In the genomic region with DNA sequence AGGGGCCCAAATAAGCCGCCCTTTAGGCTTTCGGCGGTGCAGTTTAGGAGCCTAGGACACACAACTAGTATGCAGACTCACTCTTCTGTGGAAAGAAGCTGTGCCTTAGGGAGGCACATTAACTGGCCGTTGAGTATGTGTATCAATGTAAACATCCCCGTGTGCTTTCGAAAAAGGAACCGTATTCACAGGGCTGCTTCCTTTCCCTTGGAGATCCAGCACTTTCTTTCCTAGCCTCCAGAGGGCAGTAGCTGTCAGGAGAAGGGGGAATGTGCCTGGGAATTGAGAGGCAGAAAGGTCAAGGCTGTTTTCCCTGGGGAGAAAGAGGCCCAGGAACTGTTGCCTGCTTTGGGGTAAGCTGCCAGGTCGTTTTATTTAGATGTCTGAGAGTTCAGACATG, we compare ENCODE assay signal across 8 mouse cellular contexts. TPM values are rescaled to one million over a fixed set of nuclear protein-coding genes. Genes with fewer than 3 reads are reported as not detected.
DNase-seq lines count a peak whose midpoint lies in the region; ATAC-seq and TF ChIP-seq lines count a peak whose summit lies in the region.

No protein-coding gene starts in this region.

- H3K36me3 ChIP-seq in embryonic facial prominence, embryonic 10.5 days (replicated peaks), result peaks cover 12% of the 10 kb centered on the region
- H3K36me3 ChIP-seq in heart, embryonic 13.5 days, result peaks cover 7% of the 10 kb centered on the region; the same call in 1 of the 2 replicates
- H3K36me3 ChIP-seq in kidney, postnatal 0 days (ENCODE audit: insufficient read depth, low read length), result no peaks in the 10 kb centered on the region
- no peaks in the 10 kb centered on the region for H3K36me3 ChIP-seq in liver, embryonic 16.5 days (ENCODE audit: control insufficient read depth, insufficient read depth)
- no peaks in the 10 kb centered on the region for H3K36me3 ChIP-seq in neural tube, embryonic 14.5 days (ENCODE audit: control insufficient read depth, insufficient read depth, low read length)

- peak overlapping the region; percentile 59; the same call in 1 of the 2 replicates for H3K27ac ChIP-seq in embryonic facial prominence, embryonic 10.5 days (replicated peaks)
- H3K27ac ChIP-seq in heart, embryonic 13.5 days (replicated peaks), result peak overlapping the region; percentile 85
- peak overlapping the region; percentile 56; the same call in 1 of the 2 replicates for H3K27ac ChIP-seq in kidney, postnatal 0 days
- no peak overlapping the region for H3K27ac ChIP-seq in liver, embryonic 16.5 days (ENCODE audit: low read length)
- peak overlapping the region; percentile 90 for H3K27ac ChIP-seq in neural tube, embryonic 14.5 days (ENCODE audit: low read depth, low read length)

- TF ChIP-seq CTCF in kidney, postnatal 0 days (IDR thresholded peaks at IDR 0.05; ENCODE audit: low read depth), result peak; percentile 94

- peak overlapping the region; percentile 77 for H3K9ac ChIP-seq in heart, embryonic 13.5 days
- no peak overlapping the region for H3K9ac ChIP-seq in kidney, postnatal 0 days (ENCODE audit: low read depth, low read length)
- H3K9ac ChIP-seq in liver, embryonic 16.5 days (ENCODE audit: low read depth, low read length), result peak overlapping the region; percentile 23; the same call in 1 of the 2 replicates
- peak overlapping the region; percentile 61 for H3K9ac ChIP-seq in neural tube, embryonic 14.5 days (replicated peaks; ENCODE audit: low read depth, low read length)

- DNase-seq in ES-CJ7 (ENCODE audit: low read depth, low spot score), result peak; percentile 85
- DNase-seq in adrenal gland, postnatal 10 days, result peak; percentile 86
- peak; percentile 61 for DNase-seq in embryonic facial prominence, embryonic 10.5 days (ENCODE audit: low spot score)
- DNase-seq in kidney, postnatal 0 days (ENCODE audit: low spot score), result peak; percentile 92
- DNase-seq in thymus, postnatal 4 days, result no peak

- H3K4me1 ChIP-seq in embryonic facial prominence, embryonic 10.5 days, result peaks cover 60% of the 10 kb centered on the region
- peaks cover 90% of the 10 kb centered on the region for H3K4me1 ChIP-seq in heart, embryonic 13.5 days
- peaks cover 37% of the 10 kb centered on the region for H3K4me1 ChIP-seq in kidney, postnatal 0 days (replicated peaks; ENCODE audit: insufficient read depth, low read length)
- peaks cover 56% of the 10 kb centered on the region for H3K4me1 ChIP-seq in liver, embryonic 16.5 days (ENCODE audit: control insufficient read depth, low read depth, low read length)
- peaks cover 52% of the 10 kb centered on the region for H3K4me1 ChIP-seq in neural tube, embryonic 14.5 days (ENCODE audit: control insufficient read depth, insufficient read depth, low read length)

- H3K4me3 ChIP-seq in embryonic facial prominence, embryonic 10.5 days, result peak overlapping the region; percentile 55
- H3K4me3 ChIP-seq in heart, embryonic 13.5 days, result peak overlapping the region; percentile 50
- H3K4me3 ChIP-seq in kidney, postnatal 0 days (replicated peaks; ENCODE audit: low read depth, low read length), result peak overlapping the region; percentile 26; the same call in 1 of the 2 replicates
- 0 out of 2 replicates have a peak overlapping the region, but pooled peaks have one; percentile 20 for H3K4me3 ChIP-seq in liver, embryonic 16.5 days (ENCODE audit: low read depth, low read length)
- peak overlapping the region; percentile 40 for H3K4me3 ChIP-seq in neural tube, embryonic 14.5 days (ENCODE audit: low read depth, low read length)

- 8% methylated on average over 8 of the region's 8 CpGs for WGBS in embryonic facial prominence, embryonic 10.5 days
- 7% methylated on average over 8 of the region's 8 CpGs for WGBS in heart, embryonic 13.5 days
- 8% methylated on average over 8 of the region's 8 CpGs for WGBS in kidney, postnatal 0 days
- 12% methylated on average over 8 of the region's 8 CpGs for WGBS in liver, embryonic 16.5 days (ENCODE audit: insufficient replicate concordance)
- WGBS in neural tube, embryonic 14.5 days, result 11% methylated on average over 8 of the region's 8 CpGs

- no peaks in the 10 kb centered on the region for H3K27me3 ChIP-seq in embryonic facial prominence, embryonic 10.5 days (replicated peaks; ENCODE audit: low read depth, poor library complexity, severe bottlenecking)
- H3K27me3 ChIP-seq in heart, embryonic 13.5 days (replicated peaks), result no peaks in the 10 kb centered on the region; the same call in 1 of the 2 replicates
- no peaks in the 10 kb centered on the region for H3K27me3 ChIP-seq in kidney, postnatal 0 days (ENCODE audit: insufficient read depth, low read length)
- no peaks in the 10 kb centered on the region for H3K27me3 ChIP-seq in liver, embryonic 16.5 days (ENCODE audit: control insufficient read depth, insufficient read depth, low read depth, low read length)
- no peaks in the 10 kb centered on the region for H3K27me3 ChIP-seq in neural tube, embryonic 14.5 days (ENCODE audit: control insufficient read depth, insufficient read depth, low read length)

- ATAC-seq in heart, embryonic 13.5 days (ENCODE audit: extremely low read depth, insufficient number of reproducible peaks, low FRiP score, low TSS enrichment), result no peak
- ATAC-seq in kidney, postnatal 0 days (replicated peaks; ENCODE audit: low FRiP score, low read depth), result no peak
- no peak for ATAC-seq in liver, embryonic 16.5 days (ENCODE audit: low read depth)
- 0 out of 2 replicates have a peak, but pooled peaks have one; percentile 5 for ATAC-seq in neural tube, embryonic 14.5 days (ENCODE audit: low read depth)

- H3K4me2 ChIP-seq in heart, embryonic 13.5 days, result peak overlapping the region; percentile 75
- H3K4me2 ChIP-seq in kidney, postnatal 0 days (ENCODE audit: low read length), result peak overlapping the region; percentile 68
- H3K4me2 ChIP-seq in liver, embryonic 16.5 days (ENCODE audit: low read depth, low read length), result 0 out of 2 replicates have a peak overlapping the region, but pooled peaks have one; percentile 43
- H3K4me2 ChIP-seq in neural tube, embryonic 14.5 days (ENCODE audit: low read depth, low read length), result peak overlapping the region; percentile 61

- H3K9me3 ChIP-seq in embryonic facial prominence, embryonic 10.5 days, result no peaks in the 10 kb centered on the region
- no peaks in the 10 kb centered on the region for H3K9me3 ChIP-seq in heart, embryonic 13.5 days
- no peaks in the 10 kb centered on the region for H3K9me3 ChIP-seq in kidney, postnatal 0 days (replicated peaks; ENCODE audit: low read length)
- no peaks in the 10 kb centered on the region for H3K9me3 ChIP-seq in liver, embryonic 16.5 days (replicated peaks; ENCODE audit: control insufficient read depth, low read length)
- H3K9me3 ChIP-seq in neural tube, embryonic 14.5 days (ENCODE audit: control insufficient read depth, low read length), result no peaks in the 10 kb centered on the region

RNA-seq across cellular contexts. Expression of a gene that starts 15.7 kb away (rescaled TPM):
- 10 to 100 TPM; 45.1 to 85.2 TPM for total RNA-seq in adrenal gland, postnatal 10 days (2021)
- polyA plus RNA-seq in embryonic facial prominence, embryonic 10.5 days (2016; fragmentation: Nextera tagmentation; extraction: Ambion mirVana), result 8.6 and 8.7 TPM in 2 replicates
- 7.1 and 8.7 TPM in 2 replicates for polyA plus RNA-seq in heart, embryonic 13.5 days (2015; fragmentation: Nextera tagmentation; extraction: Ambion mirVana)
- polyA plus RNA-seq in kidney, postnatal 0 days (2015; fragmentation: Nextera tagmentation; extraction: Ambion mirVana), result 8.4 and 8.5 TPM in 2 replicates
- 2.7 and 2.8 TPM in 2 replicates for polyA plus RNA-seq in liver, embryonic 16.5 days (2015; fragmentation: Nextera tagmentation; extraction: Ambion mirVana)
- 18.7 and 23.9 TPM in 2 replicates for polyA plus RNA-seq in neural tube, embryonic 14.5 days (2014; fragmentation: Nextera tagmentation; extraction: Ambion mirVana)

RNA-seq across cellular contexts. Expression of a gene that starts 50.7 kb away (rescaled TPM):
- 100 to 1,000 TPM; 138 to 212 TPM for total RNA-seq in adrenal gland, postnatal 10 days (2021)
- polyA plus RNA-seq in embryonic facial prominence, embryonic 10.5 days (2016; fragmentation: Nextera tagmentation; extraction: Ambion mirVana), result 50.0 and 61.5 TPM in 2 replicates
- 32.7 and 34.7 TPM in 2 replicates for polyA plus RNA-seq in heart, embryonic 13.5 days (2015; fragmentation: Nextera tagmentation; extraction: Ambion mirVana)
- polyA plus RNA-seq in kidney, postnatal 0 days (2015; fragmentation: Nextera tagmentation; extraction: Ambion mirVana), result 37.0 and 43.9 TPM in 2 replicates
- 317 and 331 TPM in 2 replicates for polyA plus RNA-seq in liver, embryonic 16.5 days (2015; fragmentation: Nextera tagmentation; extraction: Ambion mirVana)
- 43.6 and 72.1 TPM in 2 replicates for polyA plus RNA-seq in neural tube, embryonic 14.5 days (2014; fragmentation: Nextera tagmentation; extraction: Ambion mirVana)
